Mouse (Mus musculus): ENCODE data around the gene Sorcs3. TPM values are rescaled to one million over a fixed set of nuclear protein-coding genes. Genes with fewer than 3 reads are reported as not detected.

Sorcs3 gene
- polyA plus RNA-seq, 1 experiment = 1.1 TPM

GRCm38 (mm10) chr19:48771565-48771964, 565.7 kb downstream of the Sorcs3 start:
- no peak overlapping the region for H3K4me3 ChIP-seq (replicated peaks; ENCODE audit: control insufficient read depth, low read depth, low read length)
- TF ChIP-seq CTCF (IDR thresholded peaks at IDR 0.05; ENCODE audit: control insufficient read depth, insufficient read depth, low read length) = no peak
- TF ChIP-seq POLR2A (IDR thresholded peaks at IDR 0.05; ENCODE audit: borderline replicate concordance, control insufficient read depth, low read depth, low read length) = no peak
- 79% methylated on average over 2 of the region's 2 CpGs for WGBS
- H3K27ac ChIP-seq (ENCODE audit: control insufficient read depth, insufficient read depth, low read depth, low read length, poor library complexity) = no peak overlapping the region
- no peaks in the 10 kb centered on the region for H3K4me1 ChIP-seq (ENCODE audit: control insufficient read depth, insufficient read depth, low read length)

DNA sequence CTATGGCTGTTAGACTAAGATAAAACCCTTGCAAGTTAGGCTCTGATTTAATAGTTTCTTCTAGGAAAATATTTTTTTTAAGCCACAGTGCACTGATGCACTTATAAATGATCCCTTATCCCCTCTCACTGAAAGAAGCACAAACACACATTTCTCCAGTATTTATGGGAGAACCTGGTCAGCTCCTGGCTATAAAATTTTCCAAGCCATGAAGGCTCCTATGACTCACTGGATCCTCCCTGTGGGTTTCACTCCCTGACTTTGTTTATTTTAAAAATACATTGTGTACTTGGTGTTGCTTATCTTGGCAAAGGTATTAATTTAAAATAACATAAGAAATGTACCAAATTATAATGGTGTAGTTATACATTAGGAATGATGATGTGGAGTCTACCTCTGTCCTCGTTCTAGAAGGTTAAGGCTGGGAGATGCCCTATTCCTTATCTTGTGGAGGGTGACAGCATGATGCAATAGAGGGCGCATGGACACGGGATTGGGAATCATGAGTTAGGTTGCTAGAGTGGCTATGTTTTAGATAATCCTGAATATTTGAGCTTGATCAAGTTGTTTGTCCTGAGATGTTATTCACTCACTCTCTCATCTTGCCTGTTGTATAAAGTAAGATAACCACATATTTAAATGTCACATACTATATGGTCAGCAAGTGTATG, 573.4 kb downstream of the Sorcs3 start:
- no peak overlapping the region for H3K27ac ChIP-seq (ENCODE audit: control insufficient read depth, insufficient read depth, low read depth, low read length, poor library complexity)
- no peak overlapping the region for H3K4me3 ChIP-seq (replicated peaks; ENCODE audit: control insufficient read depth, low read depth, low read length)
- no peaks in the 10 kb centered on the region for H3K4me1 ChIP-seq (ENCODE audit: control insufficient read depth, insufficient read depth, low read length)
- 81% methylated on average over 3 of the region's 3 CpGs for WGBS
- TF ChIP-seq POLR2A (IDR thresholded peaks at IDR 0.05; ENCODE audit: borderline replicate concordance, control insufficient read depth, low read depth, low read length) (no peak), CTCF (IDR thresholded peaks at IDR 0.05; ENCODE audit: control insufficient read depth, insufficient read depth, low read length) (no peak)

DNA sequence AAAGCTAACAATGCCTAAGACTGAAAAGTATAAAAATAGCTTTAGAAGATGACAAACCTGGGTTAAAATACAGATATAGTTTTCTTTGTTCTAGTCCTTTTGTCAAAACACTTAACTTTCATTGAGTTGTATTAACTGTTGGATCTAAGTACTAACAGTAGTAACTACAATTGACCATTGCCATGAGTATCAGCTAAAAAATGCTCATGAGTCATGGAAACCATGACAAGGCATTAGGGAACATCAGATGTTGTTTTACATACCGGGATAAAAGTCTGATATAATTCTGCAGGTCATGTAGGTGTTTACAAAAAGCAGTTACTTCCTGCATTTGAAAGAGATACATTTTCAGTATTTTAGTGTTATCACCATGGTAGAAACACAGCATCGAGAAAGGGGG, 575.0 kb downstream of the Sorcs3 start:
- Histone ChIP-seq H3K4me3 (replicated peaks; ENCODE audit: control insufficient read depth, low read depth, low read length) (no peak overlapping the region), H3K4me1 (ENCODE audit: control insufficient read depth, insufficient read depth, low read length) (no peaks in the 10 kb centered on the region), H3K27ac (ENCODE audit: control insufficient read depth, insufficient read depth, low read depth, low read length, poor library complexity) (no peak overlapping the region)
- no peak for TF ChIP-seq POLR2A (IDR thresholded peaks at IDR 0.05; ENCODE audit: borderline replicate concordance, control insufficient read depth, low read depth, low read length)
- TF ChIP-seq CTCF (IDR thresholded peaks at IDR 0.05; ENCODE audit: control insufficient read depth, insufficient read depth, low read length) = no peak
- 58% methylated on average over 2 of the region's 2 CpGs for WGBS

GRCm38 (mm10) chr19:48782024-48782721, 576.3 kb downstream of the Sorcs3 start:
- H3K4me1 ChIP-seq (ENCODE audit: control insufficient read depth, insufficient read depth, low read length) = no peaks in the 10 kb centered on the region
- TF ChIP-seq POLR2A (IDR thresholded peaks at IDR 0.05; ENCODE audit: borderline replicate concordance, control insufficient read depth, low read depth, low read length) = no peak
- TF ChIP-seq CTCF (IDR thresholded peaks at IDR 0.05; ENCODE audit: control insufficient read depth, insufficient read depth, low read length) = no peak
- WGBS = 79% methylated on average over 7 of the region's 7 CpGs

GRCm38 (mm10) chr19:48787269-48787668, 581.4 kb downstream of the Sorcs3 start:
- TF ChIP-seq POLR2A (IDR thresholded peaks at IDR 0.05; ENCODE audit: borderline replicate concordance, control insufficient read depth, low read depth, low read length) (no peak), CTCF (IDR thresholded peaks at IDR 0.05; ENCODE audit: control insufficient read depth, insufficient read depth, low read length) (no peak)
- Histone ChIP-seq H3K27ac (ENCODE audit: control insufficient read depth, insufficient read depth, low read depth, low read length, poor library complexity) (no peak overlapping the region), H3K4me3 (replicated peaks; ENCODE audit: control insufficient read depth, low read depth, low read length) (no peak overlapping the region), H3K4me1 (ENCODE audit: control insufficient read depth, insufficient read depth, low read length) (no peaks in the 10 kb centered on the region)
- 78% methylated on average over 4 of the region's 4 CpGs for WGBS

More at GRCm38 (mm10) chr19:48782024-48782721, 576.3 kb downstream of the Sorcs3 start:
- H3K4me3 ChIP-seq (replicated peaks; ENCODE audit: control insufficient read depth, low read depth, low read length) = no peak overlapping the region
- H3K27ac ChIP-seq (ENCODE audit: control insufficient read depth, insufficient read depth, low read depth, low read length, poor library complexity) = no peak overlapping the region

DNA sequence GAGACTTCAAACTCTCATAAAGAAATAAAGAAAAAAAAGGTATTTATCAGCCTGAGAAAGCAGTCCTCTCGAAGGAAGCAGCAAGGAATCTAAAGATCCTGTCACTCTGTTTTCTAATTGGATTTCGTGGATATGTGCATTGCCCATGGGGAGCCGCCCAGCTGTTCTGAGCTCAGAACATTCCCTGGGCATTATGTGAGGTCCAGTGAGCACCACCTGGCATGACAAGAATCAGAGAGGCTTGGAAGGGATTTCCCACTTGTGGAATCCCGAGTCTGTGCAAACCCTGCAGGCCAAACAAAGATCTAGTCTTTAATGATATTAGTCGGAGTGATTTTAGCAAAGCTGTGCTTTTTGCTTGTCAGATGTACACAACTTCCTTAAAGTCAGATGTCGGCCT, 598.7 kb downstream of the Sorcs3 start:
- H3K27ac ChIP-seq (ENCODE audit: control insufficient read depth, insufficient read depth, low read depth, low read length, poor library complexity) = no peak overlapping the region
- H3K4me3 ChIP-seq (replicated peaks; ENCODE audit: control insufficient read depth, low read depth, low read length) = no peak overlapping the region
- H3K4me1 ChIP-seq (ENCODE audit: control insufficient read depth, insufficient read depth, low read length) = no peaks in the 10 kb centered on the region
- 66% methylated on average over 6 of the region's 6 CpGs for WGBS
- no peak for TF ChIP-seq POLR2A (IDR thresholded peaks at IDR 0.05; ENCODE audit: borderline replicate concordance, control insufficient read depth, low read depth, low read length)
- TF ChIP-seq CTCF (IDR thresholded peaks at IDR 0.05; ENCODE audit: control insufficient read depth, insufficient read depth, low read length) = no peak

GRCm38 (mm10) chr19:48811541-48811940, 605.7 kb downstream of the Sorcs3 start:
- no peaks in the 10 kb centered on the region for H3K4me1 ChIP-seq (ENCODE audit: control insufficient read depth, insufficient read depth, low read length)
- no peak overlapping the region for H3K4me3 ChIP-seq (replicated peaks; ENCODE audit: control insufficient read depth, low read depth, low read length)
- H3K27ac ChIP-seq (ENCODE audit: control insufficient read depth, insufficient read depth, low read depth, low read length, poor library complexity) = no peak overlapping the region
- WGBS = 62% methylated on average over 3 of the region's 3 CpGs
- TF ChIP-seq POLR2A (IDR thresholded peaks at IDR 0.05; ENCODE audit: borderline replicate concordance, control insufficient read depth, low read depth, low read length) = no peak

DNA sequence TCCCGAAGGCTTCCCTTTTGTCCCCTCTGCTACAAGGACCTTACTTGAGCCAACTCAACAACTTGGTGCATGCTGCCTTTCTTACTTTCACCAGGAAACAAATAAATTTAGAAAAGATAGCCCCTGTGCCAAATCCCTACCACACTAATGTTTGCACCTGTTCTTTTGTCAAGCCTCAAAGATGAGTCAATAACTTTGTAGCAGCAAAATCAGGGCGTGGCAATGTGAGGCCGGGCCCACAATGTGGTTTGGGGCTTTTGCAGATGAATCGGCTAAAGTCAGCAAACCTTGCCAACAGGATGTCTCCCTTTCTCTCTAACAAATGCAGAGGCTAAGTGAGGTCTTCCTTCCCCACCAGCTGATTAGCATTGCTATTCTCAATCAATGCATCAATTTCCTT, 608.0 kb downstream of the Sorcs3 start:
- Histone ChIP-seq H3K27ac (ENCODE audit: control insufficient read depth, insufficient read depth, low read depth, low read length, poor library complexity) (no peak overlapping the region), H3K4me1 (ENCODE audit: control insufficient read depth, insufficient read depth, low read length) (no peaks in the 10 kb centered on the region), H3K4me3 (replicated peaks; ENCODE audit: control insufficient read depth, low read depth, low read length) (no peak overlapping the region)
- TF ChIP-seq POLR2A (IDR thresholded peaks at IDR 0.05; ENCODE audit: borderline replicate concordance, control insufficient read depth, low read depth, low read length) = no peak
- no peak for TF ChIP-seq CTCF (IDR thresholded peaks at IDR 0.05; ENCODE audit: control insufficient read depth, insufficient read depth, low read length)
- WGBS = 79% methylated on average over 4 of the region's 4 CpGs
